In the genomic region with DNA sequence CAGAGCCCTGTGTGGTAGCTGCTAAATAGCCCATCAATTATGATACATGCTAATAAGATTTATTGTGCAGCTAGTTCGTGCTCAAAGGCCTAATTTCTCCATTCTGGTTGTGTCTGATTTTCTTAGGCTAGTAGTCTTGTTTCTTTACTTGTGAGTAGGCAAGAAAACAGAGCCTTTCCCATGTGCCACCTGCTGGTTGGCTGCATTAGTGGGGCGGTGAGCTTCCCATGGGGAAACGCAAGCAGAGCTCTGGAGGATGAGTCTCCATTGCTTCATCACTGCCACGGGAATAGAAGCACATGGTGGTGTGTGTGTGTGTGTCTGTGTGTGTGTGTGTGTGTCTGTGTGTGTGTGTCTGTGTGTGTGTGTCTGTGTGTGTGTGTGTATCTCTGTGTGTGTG, we compare ENCODE assay signal across 9 mouse cellular contexts.
DNase-seq lines count a peak whose midpoint lies in the region; ATAC-seq lines count a peak whose summit lies in the region.
"Had no signal": no experiment of that assay in that cellular context is flagged by ENCODE, and none has a peak within 500 bp of the region (broad histone marks: within the 10 kb centered on the region; RNA-seq: fewer than 3 reads in every experiment).

No protein-coding gene starts in this region.

- no peak overlapping the region for H3K4me2 ChIP-seq in midbrain, embryonic 14.5 days (ENCODE audit: low read length)
- H3K4me2 ChIP-seq in midbrain, embryonic 13.5 days (replicated peaks): no peak overlapping the region
- H3K4me2 ChIP-seq: midbrain, embryonic 12.5 days had no signal

- intact Hi-C loops in left cerebral cortex, postnatal 10 days (cut with DNase I): no loop called here

- WGBS in midbrain, embryonic 14.5 days: 52% methylated on average over 4 of the region's 4 CpGs
- 60% methylated on average over 4 of the region's 4 CpGs for WGBS in midbrain, embryonic 13.5 days
- WGBS in heart, embryonic 10.5 days: 74% methylated on average over 4 of the region's 4 CpGs

- H3K9me3 ChIP-seq in midbrain, embryonic 14.5 days (ENCODE audit: control insufficient read depth, low read length): no peaks in the 10 kb centered on the region
- H3K9me3 ChIP-seq in midbrain, embryonic 13.5 days: no peaks in the 10 kb centered on the region
- no peaks in the 10 kb centered on the region for H3K9me3 ChIP-seq in heart, embryonic 10.5 days
- H3K9me3 ChIP-seq: midbrain, embryonic 12.5 days had no signal

- H3K4me3 ChIP-seq in midbrain, embryonic 14.5 days (replicated peaks; ENCODE audit: low read depth, low read length): no peak overlapping the region
- no peak overlapping the region for H3K4me3 ChIP-seq in midbrain, embryonic 13.5 days (replicated peaks)
- H3K4me3 ChIP-seq in heart, embryonic 10.5 days: no peak overlapping the region
- H3K4me3 ChIP-seq: midbrain, embryonic 12.5 days had no signal

- H3K27me3 ChIP-seq in midbrain, embryonic 14.5 days (ENCODE audit: control insufficient read depth, insufficient read depth, low read length): no peaks in the 10 kb centered on the region
- no peaks in the 10 kb centered on the region for H3K27me3 ChIP-seq in midbrain, embryonic 13.5 days
- peaks cover 6% of the 10 kb centered on the region; the same call in 1 of the 2 replicates for H3K27me3 ChIP-seq in heart, embryonic 10.5 days (ENCODE audit: insufficient read depth, poor library complexity, severe bottlenecking)
- H3K27me3 ChIP-seq: midbrain, embryonic 12.5 days had no signal

- H3K9ac ChIP-seq in midbrain, embryonic 14.5 days (replicated peaks; ENCODE audit: low read length): no peak overlapping the region
- no peak overlapping the region for H3K9ac ChIP-seq in midbrain, embryonic 13.5 days (replicated peaks)
- H3K9ac ChIP-seq: midbrain, embryonic 12.5 days had no signal

- H3K4me1 ChIP-seq in midbrain, embryonic 14.5 days (ENCODE audit: control insufficient read depth, insufficient read depth, low read length): 0 out of 2 replicates have a peak, but pooled peaks cover 6% of the 10 kb centered on the region
- peaks cover 3% of the 10 kb centered on the region; the same call in 1 of the 2 replicates for H3K4me1 ChIP-seq in midbrain, embryonic 13.5 days (replicated peaks)
- no peaks in the 10 kb centered on the region for H3K4me1 ChIP-seq in heart, embryonic 10.5 days
- H3K4me1 ChIP-seq: midbrain, embryonic 12.5 days had no signal

- H3K27ac ChIP-seq in midbrain, embryonic 14.5 days (replicated peaks; ENCODE audit: low read depth, low read length): no peak overlapping the region
- no peak overlapping the region for H3K27ac ChIP-seq in midbrain, embryonic 13.5 days
- H3K27ac ChIP-seq in heart, embryonic 10.5 days: no peak overlapping the region
- H3K27ac ChIP-seq: midbrain, embryonic 12.5 days had no signal

- peak; percentile 61 for DNase-seq in midbrain, embryonic 14.5 days
- peak; percentile 72 for DNase-seq in brain, adult 2 months (ENCODE audit: low read depth, low spot score)
- DNase-seq in heart, embryonic 10.5 days (ENCODE audit: low spot score): peak; percentile 76
- peak; percentile 25 to 46 for DNase-seq in left cerebral cortex, postnatal 10 days (ENCODE audit: extremely low spot score in 1 of 2, low spot score in 2 of 2)
- peak; percentile 39 for DNase-seq in right cerebral cortex, postnatal 4 days
- no peak for DNase-seq in natural killer cell, adult 2 months (ENCODE audit: low spot score in 2 of 2)

- ATAC-seq in midbrain, embryonic 14.5 days (ENCODE audit: low FRiP score, low TSS enrichment): no peak
- ATAC-seq in midbrain, embryonic 13.5 days: no peak
- ATAC-seq in erythroid progenitor cell, adult 5-6 weeks (replicated peaks; ENCODE audit: low FRiP score, poor library complexity, severe bottlenecking): no peak

- H3K36me3 ChIP-seq in midbrain, embryonic 14.5 days (ENCODE audit: control insufficient read depth, insufficient read depth, low read length): no peaks in the 10 kb centered on the region
- no peaks in the 10 kb centered on the region for H3K36me3 ChIP-seq in midbrain, embryonic 13.5 days
- H3K36me3 ChIP-seq in heart, embryonic 10.5 days: no peaks in the 10 kb centered on the region
- H3K36me3 ChIP-seq: midbrain, embryonic 12.5 days had no signal

Comparison
In these comparisons a context has a peak if more than half of its experiments do, and no peak if none do; other contexts are left out.
1. DNase-seq: peak in midbrain, embryonic 14.5 days (single experiment), brain, adult 2 months (single experiment), heart, embryonic 10.5 days (single experiment), left cerebral cortex, postnatal 10 days (2 of 2) and right cerebral cortex, postnatal 4 days (single experiment); none in natural killer cell, adult 2 months (0 of 2).